Mouse (Mus musculus) heart, postnatal 14 days (tissue): ENCODE data around the gene Per1. TPM values are rescaled to one million over a fixed set of nuclear protein-coding genes. Genes with fewer than 3 reads are reported as not detected.
A peak's percentile ranks its signal among the peaks of the same experiment; 100 is the strongest.

Source experiments
- DNase-seq, 2 experiments: peaks; one replicate each; pipeline ENCODE4 v3.0.0; 2021 to 2022
- intact Hi-C: fragments of 180-260 bp; cut with DNase I; formaldehyde crosslinking; loops from one replicate; pipeline ENCODE4 v1.15.1; 2025
- total RNA-seq, 2 experiments: library from RNA; stranded (reverse); gene quantifications; 2 replicates each; pipeline ENCODE4 v1.2.3; 2021

The Per1 gene
- total RNA-seq, 2 experiments from 2014 or later, result 100 to 103 TPM

DNA sequence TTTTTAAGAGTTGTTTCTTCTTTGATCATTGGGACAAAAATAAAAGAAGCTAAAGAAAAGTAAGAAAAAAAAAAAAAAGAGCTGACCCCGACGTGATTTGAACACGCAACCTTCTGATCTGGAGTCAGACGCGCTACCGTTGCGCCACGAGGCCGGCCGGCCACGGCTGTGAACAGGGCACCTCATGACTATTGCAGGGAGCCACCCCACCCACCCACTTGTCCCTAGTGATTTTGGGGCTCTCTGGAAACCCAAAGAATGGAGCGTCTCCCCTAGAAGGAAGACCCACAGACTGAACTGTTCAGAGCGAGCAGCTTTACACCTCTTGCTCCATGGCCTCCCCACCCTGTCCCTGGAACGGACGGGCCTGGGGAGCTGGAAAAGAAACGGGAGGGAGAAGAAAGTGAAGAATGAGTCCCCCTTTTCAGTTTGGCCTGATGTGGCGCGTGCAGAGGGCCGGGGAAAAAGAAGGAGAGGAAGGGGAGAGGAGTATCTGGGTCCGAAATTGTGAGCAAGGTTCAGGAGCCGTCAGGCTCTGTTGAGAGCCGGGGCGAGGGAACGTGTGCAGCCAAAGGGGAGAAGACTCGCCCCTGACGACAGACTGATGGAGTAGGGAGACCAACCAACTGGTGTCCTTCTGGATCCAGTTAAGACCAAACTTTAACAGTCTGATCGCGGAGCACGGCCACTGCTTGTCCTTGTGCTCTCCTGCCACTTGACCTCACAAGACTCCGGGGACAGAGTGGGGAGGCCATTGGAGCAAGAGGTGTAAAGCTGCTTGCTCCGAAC, 31.4 kb upstream of the Per1 start:
- intact Hi-C loops, result loop anchor here (1.0 kb wide), 1 partner anchor 60 kb away; no protein-coding TSS in a partner anchor
- DNase-seq, result peak; percentile 86 to 91

DNA sequence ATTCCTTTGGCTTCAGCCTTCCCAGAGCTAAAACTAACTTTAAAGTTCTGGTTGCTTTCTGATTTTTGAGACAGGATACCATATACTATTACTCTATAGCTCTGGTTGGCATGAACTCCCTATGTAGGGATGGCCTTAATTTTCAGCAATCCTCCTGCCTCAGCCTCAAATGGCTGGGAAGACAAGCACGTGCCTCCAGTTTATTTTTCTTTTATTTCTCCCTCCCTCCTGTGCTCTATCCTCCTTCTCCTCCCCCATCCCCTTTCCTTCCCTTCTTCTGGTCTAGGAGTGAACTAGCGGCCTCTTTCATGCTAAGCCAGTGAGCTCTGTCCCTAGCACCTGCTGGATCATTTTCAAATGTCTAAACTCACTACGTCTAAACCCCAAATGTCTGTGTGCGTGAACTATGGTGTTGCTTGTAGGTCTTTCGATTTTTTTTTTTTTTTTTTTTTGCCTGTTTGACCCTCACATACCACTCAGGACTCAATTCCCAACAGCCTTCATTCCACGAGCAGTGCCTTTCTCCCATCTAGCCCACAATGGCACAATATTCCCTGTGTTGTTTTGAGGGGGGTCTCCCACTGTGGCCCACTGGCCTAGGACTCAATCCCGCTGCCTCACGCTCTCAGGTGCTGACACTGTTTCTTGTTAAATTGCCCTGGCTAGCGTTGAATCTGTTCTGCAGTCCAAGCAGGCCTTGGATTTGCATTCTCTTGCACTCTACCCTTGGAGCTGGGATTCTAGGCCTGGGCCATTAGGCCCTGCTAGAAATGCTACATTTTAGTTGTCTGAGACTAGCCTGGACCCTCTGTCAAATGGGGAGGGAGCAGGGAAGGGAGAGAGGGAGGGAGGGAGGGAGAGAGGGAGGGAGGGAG, 30.5 kb upstream of the Per1 start:
- intact Hi-C loops, result loop anchor here (5.0 kb wide), 1 partner anchor 183 kb away; no protein-coding TSS in a partner anchor

DNA sequence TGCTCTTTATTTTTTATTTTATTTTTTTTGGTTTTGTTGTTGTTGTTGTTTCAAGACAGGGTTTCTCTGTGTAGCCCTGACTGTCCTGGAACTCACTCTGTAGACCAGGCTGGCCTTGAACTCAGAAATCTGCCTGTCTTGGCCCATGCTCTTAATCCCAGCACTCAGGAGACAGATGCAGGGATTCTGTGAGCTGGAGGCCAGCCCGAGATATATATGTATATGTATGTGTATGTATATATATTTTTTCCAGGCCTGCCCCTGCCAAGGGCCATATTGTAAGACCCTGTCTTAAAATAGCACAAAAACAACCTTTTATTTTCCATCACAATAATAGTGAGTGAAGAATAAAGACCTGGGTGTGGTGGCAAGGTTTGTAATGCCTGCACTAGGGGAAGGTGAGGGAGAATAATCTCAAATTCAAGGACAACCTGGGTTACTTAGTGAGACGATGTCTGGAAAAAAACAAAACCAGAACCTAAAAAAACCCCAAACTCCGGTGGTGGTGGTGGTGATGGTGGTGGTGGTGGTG, 29.6 kb upstream of the Per1 start:
- no peak for DNase-seq
- intact Hi-C loops, result loop anchor here (5.0 kb wide), 1 partner anchor 182 kb away; no protein-coding TSS in a partner anchor

More for the DNA sequence above, 30.5 kb upstream of the Per1 start:
- no peak for DNase-seq

DNA sequence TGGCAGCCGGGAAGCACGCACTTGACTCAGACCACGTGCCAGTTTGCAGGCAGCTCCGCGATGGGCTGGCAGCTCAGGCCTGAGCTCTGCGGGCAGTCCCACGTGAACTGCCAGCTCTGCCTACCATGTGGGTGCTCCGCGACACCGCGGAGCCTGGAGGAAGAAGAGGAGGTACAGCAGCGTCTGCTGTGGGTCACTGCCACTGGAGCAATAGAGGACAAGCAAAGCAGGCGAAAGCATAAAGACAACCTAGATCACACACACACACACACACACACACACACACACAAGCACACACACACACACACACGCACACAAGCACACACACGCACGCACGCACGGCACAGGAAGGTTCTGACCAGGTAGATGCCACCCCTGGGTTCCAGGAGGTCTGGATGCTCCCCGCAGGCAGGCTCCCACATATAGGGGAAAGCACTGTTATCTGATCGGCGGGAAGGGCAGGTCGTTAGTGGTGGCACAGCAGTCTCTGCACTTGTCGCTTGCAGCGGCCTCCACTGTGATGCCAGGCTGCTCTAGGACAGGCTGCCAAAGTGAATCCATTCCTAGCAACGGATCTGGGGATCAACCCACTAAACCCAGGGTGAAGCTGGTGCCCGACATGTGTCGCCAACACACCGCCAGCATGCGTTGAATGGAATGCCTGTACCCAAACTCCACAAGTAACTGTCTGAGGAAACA, 28.7 kb upstream of the Per1 start:
- intact Hi-C loops, result loop anchor here (2.0 to 5.0 kb wide), 2 partner anchors 84 to 181 kb away; no protein-coding TSS in a partner anchor
- DNase-seq, result peak; percentile 24 to 25

DNA sequence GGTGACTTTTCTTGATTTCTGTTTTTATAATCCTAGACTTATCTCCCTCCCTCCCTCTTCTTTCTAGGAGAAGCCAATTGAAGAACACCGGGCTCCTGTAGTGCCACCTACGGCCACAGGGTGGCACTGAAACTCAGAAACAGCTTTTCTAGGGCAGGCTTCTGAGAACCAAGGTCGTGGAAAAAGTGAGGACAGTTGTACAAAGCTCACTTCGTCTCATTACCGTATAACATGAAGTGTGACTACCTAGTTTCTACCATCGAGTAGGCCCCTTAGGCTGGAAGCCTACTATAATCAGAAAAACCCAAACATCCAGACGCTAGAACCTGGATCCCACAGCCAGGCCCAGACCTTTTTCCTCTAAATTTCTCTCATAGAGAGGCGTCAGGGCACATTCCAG, 28.1 kb upstream of the Per1 start:
- intact Hi-C loops, result loop anchor here (2.0 to 5.0 kb wide), 2 partner anchors 84 to 180 kb away; no protein-coding TSS in a partner anchor
- DNase-seq, result peak; percentile 91 to 93

DNA sequence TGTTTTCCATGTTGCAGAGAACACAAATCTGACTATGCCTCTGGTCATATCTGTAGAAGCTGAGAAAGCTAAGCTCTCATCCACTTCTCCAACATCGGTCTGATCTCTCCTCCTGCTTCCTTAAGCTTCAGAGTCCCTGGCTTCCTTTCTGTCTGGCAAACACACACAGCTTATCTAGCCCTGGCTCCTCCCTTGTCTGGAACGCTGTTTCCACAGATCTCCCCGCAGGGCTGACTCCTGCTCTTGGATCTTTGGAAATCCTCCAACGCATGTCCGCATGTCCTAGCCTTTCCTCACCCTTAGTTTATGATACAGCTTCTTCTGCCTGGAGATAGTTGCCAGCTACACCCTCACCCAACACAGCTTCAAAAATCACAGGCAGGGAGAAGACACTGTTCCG, 27.4 kb upstream of the Per1 start:
- intact Hi-C loops, result loop anchor here (2.0 to 5.0 kb wide), 2 partner anchors 83 to 180 kb away; no protein-coding TSS in a partner anchor
- DNase-seq, result peak in 1 of 2 experiments; percentile 51

DNA sequence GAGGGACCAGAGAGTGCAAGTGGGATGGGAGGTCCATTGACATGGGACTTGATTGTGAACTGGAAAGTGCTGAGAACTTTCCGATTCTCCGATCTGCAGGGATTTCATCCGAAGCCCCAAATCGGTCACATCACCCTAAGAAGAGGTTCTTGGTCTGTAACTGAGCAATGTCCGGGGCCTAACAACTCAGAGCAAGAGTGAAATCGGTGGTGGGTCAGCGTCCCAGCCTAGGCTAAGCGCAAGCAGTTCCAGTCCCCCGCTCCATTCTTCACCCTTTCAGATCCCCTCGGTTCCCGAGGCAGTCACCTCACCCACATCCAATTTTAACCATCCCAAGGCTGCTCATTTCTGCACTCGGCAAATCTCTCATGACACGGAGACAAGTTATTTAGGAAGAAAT, 24.9 kb upstream of the Per1 start:
- DNase-seq, result peak in 1 of 2 experiments; percentile 42

DNA sequence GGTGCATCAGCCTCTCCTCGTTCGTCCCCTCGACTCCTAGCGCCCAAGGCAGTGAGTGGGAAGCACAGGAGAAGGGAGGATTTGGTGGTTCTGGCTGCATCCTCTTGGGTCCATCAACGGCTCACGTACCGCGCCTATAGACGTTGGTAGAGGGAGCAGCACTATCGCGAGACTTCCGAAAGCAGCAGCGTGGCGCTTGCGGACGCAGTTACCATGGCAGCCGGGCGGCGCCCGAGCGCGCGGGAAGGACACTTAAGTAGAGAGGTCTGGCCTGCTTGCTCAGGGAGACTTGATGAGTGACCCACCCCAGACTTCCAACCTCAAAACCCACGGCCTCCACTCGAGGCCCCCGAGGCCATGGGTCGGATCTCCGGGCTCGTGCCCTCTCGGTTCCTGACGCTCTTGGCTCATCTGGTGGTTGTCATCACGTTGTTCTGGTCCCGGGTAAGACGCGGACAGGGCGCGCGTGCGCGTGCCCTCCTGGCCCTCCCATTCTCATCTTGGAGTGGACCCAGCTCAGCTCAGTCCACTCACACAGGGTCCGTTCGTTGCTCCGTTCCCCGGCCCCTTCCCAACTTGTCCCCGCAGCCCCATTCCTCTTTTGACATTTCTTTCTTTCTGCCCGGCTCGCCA, 24.3 kb upstream of the Per1 start, which contains the start of gene Tmem107:
Tmem107 (plus strand) TSS at position 217 of the 633 bp plus-strand sequence.
- intact Hi-C loops, result loop anchor here (1.0 to 2.0 kb wide), 2 partner anchors 9 to 18 kb away; partner anchors contain the start of gene Vamp2
- peak; percentile 93 to 94 for DNase-seq

More for the DNA sequence above, 24.9 kb upstream of the Per1 start:
- intact Hi-C loops, result loop anchor here (2.0 kb wide), 1 partner anchor 19 kb away; the partner anchor contains the start of gene Vamp2

DNA sequence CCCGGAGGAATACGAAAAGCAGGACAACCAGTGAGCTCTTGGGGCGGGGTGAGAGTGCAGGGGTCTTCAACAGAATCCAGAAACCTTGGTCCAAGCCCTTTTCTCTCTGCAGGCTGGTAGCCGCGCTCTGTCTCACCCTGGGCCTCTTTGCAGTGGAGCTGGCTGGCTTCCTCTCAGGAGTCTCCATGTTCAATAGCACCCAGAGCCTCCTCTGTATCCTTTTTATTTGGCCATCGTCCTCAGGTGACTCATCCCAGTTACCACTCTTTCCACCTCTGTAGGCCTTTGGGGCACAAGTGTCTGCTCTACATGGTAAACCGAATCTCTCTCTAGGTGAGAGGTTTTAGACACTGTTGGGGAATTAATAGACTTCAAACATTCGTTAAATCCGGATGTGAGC, 23.8 kb upstream of the Per1 start:
- intact Hi-C loops, result loop anchor here (1.0 to 2.0 kb wide), 2 partner anchors 8 to 18 kb away; partner anchors contain the start of gene Vamp2
- no peak for DNase-seq

DNA sequence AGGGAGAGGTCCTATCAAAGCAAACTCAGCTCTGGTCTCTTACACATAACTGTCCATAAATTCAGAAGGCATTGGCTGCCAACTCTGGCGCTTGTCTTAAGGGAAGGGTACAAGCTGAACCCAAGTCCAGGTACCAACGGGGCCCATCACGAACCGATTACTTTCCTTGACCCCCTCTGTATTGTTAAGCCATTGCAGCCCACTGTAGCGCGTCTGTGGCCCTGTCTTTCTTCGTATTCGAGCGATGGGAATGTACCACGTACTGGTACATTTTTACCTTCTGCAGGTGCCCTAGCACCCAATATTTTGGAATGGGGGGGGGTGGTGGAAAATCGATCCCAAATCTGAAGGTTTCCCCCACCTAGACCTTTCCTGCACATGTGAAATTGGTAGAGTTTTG, 22.8 kb upstream of the Per1 start:
- no peak for DNase-seq
- intact Hi-C loops, result no loop called here

DNA sequence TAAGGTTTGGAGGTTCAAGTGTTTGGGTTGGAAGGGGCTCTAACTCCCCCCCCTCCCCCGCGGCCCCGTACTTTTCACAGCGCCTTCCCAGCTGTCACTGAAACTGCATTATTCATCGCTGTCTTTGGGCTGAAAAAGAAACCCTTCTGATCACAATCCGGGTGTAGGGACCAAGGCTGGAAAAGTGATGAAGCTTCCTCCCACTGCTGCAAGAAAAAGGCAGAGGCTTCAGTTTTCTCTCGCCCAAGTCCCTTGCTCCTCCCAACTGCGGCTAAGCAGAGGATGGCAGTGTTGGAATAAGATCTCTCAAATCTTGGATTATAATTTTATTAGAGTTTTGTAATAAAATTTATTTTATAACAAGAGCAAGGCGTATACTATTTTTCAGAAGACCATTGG, 22.4 kb upstream of the Per1 start:
- no peak for DNase-seq
- intact Hi-C loops, result no loop called here

DNA sequence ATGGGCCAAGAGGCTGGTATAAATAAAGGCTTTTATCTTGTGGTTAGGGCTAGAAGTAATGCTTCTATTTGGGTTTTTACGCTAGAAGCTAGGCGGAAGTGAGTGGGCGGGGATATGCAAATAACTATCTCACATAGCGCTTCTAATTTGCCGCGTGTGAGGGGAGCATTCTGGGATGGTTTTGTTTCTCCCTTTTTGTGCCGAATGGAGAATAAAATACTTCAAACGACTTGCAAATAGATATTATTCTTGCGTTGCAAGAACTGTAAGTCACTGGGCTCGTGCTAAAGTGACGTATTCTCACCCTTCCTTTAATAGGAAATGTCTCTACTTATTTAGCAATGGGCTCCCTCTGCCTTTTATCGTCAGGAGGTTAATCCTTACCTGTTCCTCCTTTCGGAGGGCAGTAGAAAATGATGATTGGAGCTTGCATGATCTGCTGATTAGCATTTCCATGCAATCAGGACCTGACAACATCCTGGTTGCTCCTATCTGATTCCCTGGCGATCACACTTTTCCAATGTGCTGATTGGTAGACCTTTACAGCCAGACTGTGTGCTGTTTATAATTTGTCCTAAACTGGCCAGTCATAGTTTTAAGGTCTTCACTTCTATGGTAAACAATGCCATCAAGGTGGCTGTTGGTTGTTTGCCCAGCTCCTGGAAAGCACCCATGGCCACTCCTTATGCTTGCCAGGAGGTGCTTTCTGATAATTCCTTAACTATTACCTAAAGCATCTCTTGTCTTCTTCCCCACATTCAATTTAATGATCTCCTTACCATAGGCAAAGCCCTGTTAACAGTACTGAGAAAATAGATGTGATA, 21.7 kb upstream of the Per1 start:
- DNase-seq, result peak; percentile 76 to 84
- intact Hi-C loops, result no loop called here

DNA sequence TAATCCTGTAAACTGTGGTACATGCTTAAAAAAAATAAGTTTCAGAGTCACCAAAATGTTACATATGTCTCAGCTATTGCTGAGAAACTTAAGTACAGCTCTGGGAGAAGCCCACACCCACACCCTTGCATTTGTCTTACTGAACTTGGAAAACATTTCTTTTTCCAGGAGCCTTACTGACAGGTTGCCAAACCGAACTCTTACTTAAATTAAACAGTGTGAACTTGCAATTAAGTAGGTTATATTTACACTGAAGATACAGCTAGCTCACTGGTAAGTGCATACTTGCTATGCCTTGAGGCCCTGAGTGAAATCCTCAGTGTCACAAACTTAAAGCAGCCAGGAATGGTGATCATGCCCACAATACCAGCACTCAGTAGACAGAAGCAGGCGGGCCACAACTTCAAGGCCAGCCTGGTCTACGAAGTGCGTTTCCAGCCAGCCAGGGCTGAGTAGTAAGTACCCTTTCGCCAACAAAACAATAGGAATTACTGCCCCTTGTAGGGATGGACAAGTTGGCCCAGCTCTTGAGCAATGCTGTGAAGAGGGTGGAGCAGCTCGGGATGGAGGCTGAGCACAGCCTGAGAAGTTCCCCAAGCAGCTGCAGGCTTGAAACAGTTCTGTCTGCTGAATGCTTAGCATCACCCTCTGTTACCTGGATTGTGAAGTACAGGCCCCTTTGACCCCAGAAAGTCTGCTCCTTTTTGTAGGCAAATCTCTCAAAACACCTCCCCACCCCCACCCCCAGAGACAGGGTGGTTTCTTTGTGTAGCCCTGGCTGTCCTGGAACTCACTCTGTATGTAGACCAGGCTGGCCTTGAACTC, 20.9 kb upstream of the Per1 start:
- intact Hi-C loops, result no loop called here
- no peak for DNase-seq

DNA sequence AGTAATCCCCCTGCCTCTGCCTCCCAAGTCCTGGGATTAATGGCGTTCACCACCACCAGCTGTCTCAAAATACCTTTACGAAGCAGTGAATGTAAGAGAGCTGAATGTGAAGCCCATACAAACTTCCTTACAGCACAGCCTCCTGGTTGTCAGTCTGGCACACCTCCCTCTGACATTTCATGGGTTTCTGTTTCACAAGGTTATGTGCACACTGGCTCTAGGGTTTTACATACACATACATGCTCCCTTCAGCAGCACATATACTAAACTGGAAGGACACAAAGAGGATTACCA, 20.3 kb upstream of the Per1 start:
- intact Hi-C loops, result no loop called here
- DNase-seq, result no peak

DNA sequence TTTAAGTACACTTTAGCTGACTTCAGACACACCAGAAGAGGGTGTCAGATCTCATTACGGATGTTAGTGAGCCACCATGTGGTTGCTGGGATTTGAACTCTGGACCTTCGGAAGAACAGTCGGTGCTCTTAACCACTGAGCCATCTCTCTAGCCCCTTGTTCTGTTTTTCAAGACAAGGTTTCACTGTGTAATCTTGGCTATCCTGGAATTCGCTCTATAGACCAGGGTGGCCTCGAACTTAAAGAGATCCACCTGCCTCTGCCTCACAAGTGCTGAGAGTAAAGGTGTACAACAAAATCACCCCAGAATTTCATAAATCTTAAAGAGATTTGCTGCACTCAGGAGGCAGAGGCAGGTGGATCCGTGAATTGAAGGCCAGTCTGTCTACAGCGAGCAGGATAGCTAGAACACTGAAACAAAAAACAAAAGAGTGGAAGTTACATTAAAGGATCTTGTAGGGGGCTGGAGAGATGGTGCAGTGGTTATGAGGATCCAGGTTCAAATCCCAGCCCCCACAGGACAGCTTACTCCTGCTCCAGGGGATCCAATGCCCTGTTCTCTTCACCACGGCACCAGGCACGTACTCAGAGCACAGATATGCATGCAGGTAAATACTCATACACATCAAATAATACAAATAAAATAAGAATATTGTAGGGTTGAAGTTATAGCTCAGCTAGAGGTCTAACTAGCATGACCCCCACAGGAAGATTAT, 19.1 kb upstream of the Per1 start:
- intact Hi-C loops, result no loop called here
- no peak for DNase-seq

DNA sequence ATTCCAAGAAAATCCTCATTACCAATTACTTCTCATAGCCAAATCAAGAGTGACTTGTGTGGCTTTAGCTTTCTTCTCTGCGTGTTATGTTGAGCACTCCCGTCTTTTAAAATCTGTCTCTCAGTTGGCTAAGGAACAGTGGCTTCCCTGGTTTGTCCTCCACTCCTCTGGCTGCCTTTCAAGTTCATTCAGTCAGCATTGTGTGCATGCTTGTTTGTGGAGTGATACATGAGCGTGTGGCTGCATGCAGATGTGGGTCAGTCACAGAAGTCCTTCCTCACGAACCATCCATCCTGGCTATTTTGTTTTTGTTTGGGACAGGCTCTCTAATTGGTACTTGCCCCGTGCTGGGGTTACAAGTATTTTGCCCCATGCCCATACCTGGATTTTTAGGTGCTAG, 18.4 kb upstream of the Per1 start:
- intact Hi-C loops, result no loop called here
- no peak for DNase-seq

DNA sequence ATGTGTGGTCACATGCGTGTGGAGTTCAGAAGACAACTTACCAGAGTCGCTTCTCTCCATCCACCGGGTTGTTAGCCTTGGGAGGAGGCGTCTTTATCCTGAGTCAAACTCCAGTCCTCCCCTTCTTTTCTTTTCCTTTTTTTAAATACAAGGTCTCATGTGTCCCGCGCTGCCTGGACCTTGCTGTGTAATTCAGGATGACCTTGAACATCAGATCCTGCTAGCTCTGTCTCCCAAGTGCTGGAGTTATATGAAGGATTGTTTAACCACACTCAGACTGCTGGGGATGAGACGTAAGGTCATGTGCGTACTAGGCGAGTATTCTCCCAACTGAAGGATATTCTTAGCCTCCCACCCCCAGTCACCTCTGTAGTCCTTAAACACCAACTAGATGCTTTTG, 17.7 kb upstream of the Per1 start:
- intact Hi-C loops, result no loop called here
- DNase-seq, result no peak
